Mouse (Mus musculus) cerebellum, adult 11-12 months (tissue): ENCODE data around the gene Nfkbie.

ENCODE experiments used
- DNase-seq: peaks from one replicate; pipeline ENCODE4 v3.0.0; 2022

Gene Nfkbie

DNA sequence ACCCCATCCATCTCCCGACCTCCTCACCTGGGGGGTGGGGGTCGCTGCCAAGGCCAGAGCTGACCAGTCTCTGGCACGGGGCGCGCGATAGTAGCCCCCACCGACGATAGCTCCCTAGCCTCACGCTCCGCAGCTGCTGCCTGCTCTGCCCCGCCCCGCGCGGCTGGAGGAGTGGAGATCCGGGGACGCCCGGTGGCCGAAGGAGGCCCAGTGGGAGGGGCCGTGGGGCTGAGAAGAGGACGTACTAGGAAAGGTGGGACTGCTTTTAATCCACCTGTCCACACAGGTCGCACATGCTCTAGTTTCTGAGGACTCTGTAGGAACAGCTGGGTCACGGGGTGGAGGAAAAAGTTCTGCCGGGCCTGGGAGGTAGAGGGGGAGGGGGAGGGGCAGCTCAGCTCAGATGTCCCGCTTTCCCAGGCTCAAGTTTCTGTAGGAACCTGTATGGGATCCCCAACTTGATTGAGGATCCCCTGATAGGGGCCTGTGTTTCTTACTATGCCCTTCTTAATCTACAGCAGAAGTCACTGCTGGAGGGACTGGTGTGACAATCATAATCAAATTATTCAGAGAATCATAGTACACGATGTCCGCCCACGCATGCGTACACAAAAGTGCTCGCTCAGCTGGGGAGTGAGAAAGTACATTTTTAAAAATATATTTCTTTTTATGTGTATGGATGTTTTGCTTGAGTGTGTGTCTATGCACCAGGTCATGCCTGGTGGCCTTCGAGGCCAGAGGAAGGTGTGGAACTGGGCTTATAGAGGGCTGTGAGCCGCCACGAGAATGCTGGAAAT is 44.1 kb downstream of the Nfkbie start, which contains the start of gene Slc29a1:
TSS of gene Slc29a1 (minus strand) at position 161 of the 797 bp plus-strand sequence.
- peak; percentile 55 for DNase-seq

GRCm38 (mm10) chr17:45600267-45600666 is 44.8 kb downstream of the Nfkbie start:
- no peak for DNase-seq

GRCm38 (mm10) chr17:45601325-45601724 is 45.8 kb downstream of the Nfkbie start:
- DNase-seq = no peak

DNA sequence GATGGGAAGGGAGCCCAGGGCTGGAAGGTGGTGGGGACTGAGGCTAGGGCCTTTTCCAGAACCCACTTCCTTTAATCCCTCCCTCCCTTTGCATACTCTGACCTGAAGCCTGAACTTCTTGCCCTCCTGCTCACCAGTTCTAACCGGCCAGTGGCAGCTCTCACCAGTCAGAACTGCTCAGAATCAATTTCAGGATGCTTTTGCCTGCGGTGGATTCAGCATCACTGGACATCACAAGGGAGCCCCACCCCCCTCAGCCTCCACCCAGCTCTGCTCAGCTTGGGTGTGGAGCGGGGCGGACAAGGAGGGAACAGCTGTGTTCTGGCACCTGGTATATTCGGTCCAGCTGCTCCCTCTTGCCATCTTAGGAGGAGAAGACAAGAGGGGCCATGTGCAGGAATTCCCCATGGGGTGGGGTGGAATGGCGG is 46.4 kb downstream of the Nfkbie start, which contains the start of gene Mymx:
TSS of gene Mymx (minus strand) at position 226 of the 428 bp plus-strand sequence.
- no peak for DNase-seq

- DNase-seq = no peak
These were observed 47.5 kb downstream of the Nfkbie start for GRCm38 (mm10) chr17:45602984-45603383.

- no peak for DNase-seq
These were observed 51.7 kb downstream of the Nfkbie start for GRCm38 (mm10) chr17:45606992-45607879.

DNA sequence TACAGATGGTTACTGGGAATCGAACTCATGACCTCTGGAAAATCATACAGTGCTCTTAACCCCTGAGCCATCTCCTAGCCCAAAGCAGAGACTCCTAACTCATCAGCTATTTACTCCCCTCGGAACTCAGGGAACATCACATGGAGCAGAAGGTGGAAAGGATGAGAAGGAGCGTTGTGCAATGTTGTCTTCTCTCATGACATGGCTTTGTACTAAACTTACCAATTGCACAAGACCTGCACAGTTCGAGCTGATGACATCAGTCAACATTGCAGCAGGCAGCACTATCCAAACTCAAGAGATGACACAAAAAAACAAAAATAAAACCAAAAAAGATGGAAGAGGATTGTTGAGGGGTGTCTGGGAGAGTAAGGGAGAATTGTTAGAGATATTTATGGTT is 52.9 kb downstream of the Nfkbie start:
- no peak for DNase-seq

DNA sequence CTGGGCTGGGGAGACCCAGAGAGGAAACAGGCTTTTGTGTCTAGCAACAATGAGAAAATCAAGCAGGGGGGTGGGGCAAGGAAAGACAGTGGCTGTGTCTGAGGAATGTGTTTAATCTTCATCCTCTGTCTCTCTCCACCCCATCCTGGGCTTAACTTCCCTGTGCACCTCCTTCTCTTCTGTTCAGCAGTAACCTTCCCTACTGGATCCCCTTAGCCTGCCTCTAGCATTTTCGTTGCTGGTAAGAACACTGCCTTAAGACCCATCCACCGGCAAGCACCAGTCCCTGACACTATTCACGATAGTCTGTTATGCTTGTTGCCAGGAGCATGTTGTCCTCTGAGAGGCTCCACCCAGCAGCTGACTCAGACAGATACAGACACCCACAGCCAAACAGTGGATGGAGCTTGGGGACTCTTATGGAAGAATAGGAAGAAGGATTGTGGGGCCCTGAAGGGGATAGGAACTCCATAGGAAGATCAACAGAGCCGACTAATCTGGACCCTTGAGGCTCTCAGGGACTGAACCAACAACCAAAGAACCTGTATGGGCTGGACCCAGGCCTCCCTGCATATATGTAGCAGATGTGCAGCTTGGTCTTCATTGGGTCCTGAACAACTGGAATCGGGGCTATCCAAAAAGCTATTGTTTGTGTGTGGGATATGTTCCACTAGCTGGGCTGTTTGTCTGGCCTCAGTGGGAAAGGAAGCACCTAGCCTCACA is 54.8 kb downstream of the Nfkbie start:
- DNase-seq = no peak

DNA sequence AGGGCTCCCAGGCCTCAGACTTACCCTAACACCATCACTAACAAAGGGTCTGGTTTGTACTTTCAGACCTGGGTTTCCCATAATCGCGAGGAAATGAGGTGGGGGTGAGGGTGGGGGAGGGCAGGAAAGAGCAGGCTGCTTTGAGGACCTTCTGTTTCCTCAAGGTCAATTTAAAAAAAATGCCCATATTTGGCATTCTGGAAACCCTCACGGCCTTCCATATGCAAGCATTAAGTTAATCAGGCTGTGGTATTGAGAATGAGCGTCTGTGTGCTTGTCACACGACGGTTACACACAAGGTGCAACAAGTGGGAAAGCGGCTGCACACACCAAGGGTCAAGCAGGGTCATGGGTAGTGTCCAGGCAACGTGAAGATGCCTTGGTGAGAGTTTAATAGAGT is 56.5 kb downstream of the Nfkbie start:
- DNase-seq = no peak
